Mouse (Mus musculus): ENCODE results near the gene Fhit.

- TF ChIP-seq CTCF (IDR thresholded peaks at IDR 0.05; ENCODE audit: insufficient read depth, low read length) (no peak), POLR2A (IDR thresholded peaks at IDR 0.05; ENCODE audit: borderline replicate concordance, extremely low read depth, low read depth, low read length) (no peak)
Observed at GRCm38 (mm10) chr14:10023382-10023781, 1138.5 kb downstream of the Fhit start.
